Mouse (Mus musculus) erythroblast, adult 5-6 weeks (primary cell): ENCODE results near the gene Polr2e. TPM values are rescaled to one million over a fixed set of nuclear protein-coding genes. Genes with fewer than 3 reads are reported as not detected.

Source experiments
- ATAC-seq: replicated peaks from 2 replicates; pipeline ENCODE4 v1.8.0; 2016; ENCODE audit warnings: moderate number of reproducible peaks, mild to moderate bottlenecking, moderate TSS enrichment, inconsistent platforms; ENCODE audit not compliant: poor library complexity, low FRiP score, severe bottlenecking
- total RNA-seq, 2 experiments: library from RNA; stranded (forward) in 1 of 2; stranded (reverse) in 1 of 2; fragments of 150-400 nt in 1 of 2; fragments of 200-764, 138-1000 nt in 1 of 2; gene quantifications; 2 replicates each; pipeline versions ENCODE4 v1.2.3 to v1.2.4; 2015 to 2017; ENCODE audit warnings: low replicate concordance in 2 of 2

Polr2e gene
- total RNA-seq (2015; ENCODE audit: low replicate concordance): 23.6 and 33.4 TPM in 2 replicates
- total RNA-seq (2017; ENCODE audit: low replicate concordance): 4.5 and 9.9 TPM in 2 replicates

- ATAC-seq: peak; percentile 88
Observed at GRCm38 (mm10) chr10:80039559-80039979, at the start of gene Polr2e. Polr2e (minus strand) TSS chr10:80039795.

DNA sequence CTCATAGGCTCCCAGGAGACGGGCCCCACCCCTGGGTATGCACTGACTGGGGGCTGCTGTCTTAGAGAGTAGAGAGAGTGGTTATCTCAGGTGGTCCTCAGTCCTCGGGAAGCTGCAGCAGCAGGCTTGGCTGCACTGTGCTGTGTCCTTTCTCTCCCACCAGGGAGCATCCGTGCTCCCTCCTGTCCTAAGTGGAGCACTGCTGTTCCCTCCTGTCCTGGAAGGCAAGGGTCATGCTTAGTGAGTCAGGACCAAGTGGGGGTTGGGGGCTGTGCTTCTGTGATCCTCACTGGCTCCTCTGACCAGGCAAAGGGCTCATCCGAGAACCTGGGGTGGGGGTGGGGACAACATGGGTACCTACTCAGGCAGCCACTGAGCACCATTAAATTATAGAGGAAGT lies 49.6 kb upstream of the Polr2e start:
- ATAC-seq: no peak

DNA sequence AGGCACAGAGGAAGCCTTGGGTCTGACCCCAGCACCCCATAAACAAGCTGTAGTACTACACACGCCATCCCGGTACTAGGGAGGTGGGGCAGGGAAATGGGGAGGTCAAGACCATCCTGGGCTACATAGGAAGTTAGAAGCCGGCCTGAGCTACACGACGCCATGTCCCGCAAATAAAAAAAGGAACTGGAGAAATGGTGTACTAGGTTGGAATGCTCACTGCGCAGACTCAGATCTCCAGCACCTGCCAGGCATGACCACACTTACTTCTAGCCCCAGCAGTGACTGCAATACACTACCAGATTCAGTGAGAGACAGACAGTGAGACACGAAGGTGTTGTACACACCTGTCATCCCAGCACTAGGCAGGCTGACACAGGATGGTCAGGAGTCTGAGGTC lies 47.9 kb upstream of the Polr2e start:
- no peak for ATAC-seq

DNA sequence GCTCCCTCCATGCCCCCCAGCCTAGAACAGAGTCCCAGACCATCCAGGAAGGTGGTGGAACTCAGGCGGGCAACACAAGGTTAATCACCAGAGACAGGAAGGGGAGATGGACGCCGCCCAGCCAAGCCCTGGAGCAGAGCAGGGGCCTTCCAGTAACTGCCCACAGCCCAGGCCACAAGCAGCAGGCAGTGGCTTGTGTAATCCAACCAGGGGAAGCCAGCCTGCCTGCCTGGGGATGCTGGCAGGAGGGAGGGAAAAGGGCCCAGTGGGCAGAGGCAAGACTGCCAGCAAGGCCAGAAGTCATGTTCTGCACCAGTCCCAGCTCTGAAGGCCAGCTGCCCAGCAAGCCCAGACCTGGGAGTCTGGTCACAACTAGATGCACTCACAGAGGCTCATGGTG lies 47.3 kb upstream of the Polr2e start:
- ATAC-seq: no peak

DNA sequence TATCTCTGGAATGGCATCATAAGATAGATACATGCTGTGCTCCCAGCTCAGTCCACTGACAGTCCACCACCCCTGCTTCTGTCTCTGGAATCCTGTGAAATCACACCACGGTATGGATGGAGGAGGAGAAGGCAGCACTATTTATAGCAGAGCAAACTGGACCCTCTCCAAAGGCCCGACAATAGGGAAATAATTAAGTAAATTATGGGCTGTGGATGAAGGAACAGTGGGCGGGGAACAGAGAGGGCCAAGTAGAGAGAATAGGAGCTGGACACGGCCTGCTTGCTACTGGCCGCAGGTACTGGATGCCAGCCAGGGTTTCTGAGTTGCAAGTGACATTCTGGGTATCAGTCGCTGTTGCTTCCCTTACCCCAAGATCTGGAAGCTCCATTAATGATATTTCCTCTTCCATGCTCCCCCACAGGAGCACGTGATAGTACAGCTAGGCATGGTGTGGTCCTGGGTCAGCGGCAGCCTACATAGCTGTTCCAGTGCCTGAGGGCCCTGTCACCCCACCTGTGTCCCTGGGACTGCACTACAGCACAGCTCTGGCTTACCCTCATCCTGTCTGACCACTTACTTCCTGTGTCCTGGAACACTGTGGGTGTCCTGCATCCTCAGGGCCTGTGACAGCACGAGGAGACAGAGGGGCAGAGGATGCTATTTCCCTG lies 45.4 kb upstream of the Polr2e start:
- no peak for ATAC-seq

GRCm38 (mm10) chr10:80081075-80081474 lies 41.5 kb upstream of the Polr2e start:
- peak; percentile 85 for ATAC-seq

GRCm38 (mm10) chr10:80080396-80081070 lies 40.9 kb upstream of the Polr2e start:
- peak; percentile 78 for ATAC-seq

DNA sequence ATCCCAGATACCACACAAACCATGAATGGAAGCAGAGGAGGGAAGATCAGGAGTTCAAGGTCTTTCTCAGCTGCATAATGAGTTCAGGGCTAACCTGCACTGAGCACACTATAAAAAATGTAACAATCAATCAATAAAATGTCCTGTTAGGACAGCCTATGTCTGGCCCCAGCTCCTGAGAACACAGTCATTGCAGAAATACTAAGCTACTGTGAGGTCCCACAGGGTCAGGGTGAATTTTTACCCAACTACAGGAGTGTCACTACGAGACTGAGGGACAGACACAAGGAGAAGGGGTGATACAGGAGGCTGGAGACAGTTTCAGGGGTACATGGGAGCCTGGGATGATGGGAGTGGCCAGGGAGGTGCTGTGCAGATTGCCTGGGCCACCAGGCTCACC lies 38.8 kb upstream of the Polr2e start:
- no peak for ATAC-seq

DNA sequence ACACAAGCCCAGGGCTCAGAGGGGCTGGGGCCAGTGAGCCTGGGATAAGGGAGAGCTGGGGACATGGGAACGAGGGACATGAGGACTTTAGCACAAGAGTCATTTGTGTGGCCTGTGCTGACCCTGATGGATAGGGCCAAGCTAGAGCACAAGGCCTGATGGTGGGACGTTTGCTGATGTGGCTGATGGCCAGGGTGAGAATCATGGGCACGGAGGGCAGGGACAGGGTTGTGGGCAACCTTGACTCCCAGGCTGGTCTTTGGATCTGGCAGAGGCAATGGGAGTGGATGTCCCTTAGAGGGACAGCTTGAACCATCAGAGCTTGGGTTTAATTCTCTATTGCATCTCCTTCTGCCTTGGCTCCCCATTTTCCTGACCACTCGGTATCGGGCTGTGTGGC lies 37.7 kb upstream of the Polr2e start:
- ATAC-seq: no peak

DNA sequence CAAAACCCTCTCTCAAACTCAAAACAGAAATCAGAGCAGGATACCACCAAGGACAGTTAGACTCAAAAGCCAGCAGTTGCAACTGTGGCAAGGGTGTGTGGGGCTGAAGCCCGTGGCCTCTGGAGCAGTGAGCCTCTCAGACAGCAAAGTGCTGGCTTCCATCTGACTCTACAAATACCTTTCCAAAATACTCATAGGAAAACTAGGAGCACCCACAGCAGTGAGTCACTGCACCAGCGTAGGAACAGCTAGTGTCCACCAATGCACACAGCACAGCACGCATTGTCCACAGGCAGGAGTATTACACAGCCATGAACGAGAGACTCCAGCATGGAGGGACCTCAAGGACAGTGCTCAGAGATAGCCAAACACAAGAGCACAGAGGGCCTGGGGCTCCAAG lies 36.8 kb upstream of the Polr2e start:
- ATAC-seq: no peak

DNA sequence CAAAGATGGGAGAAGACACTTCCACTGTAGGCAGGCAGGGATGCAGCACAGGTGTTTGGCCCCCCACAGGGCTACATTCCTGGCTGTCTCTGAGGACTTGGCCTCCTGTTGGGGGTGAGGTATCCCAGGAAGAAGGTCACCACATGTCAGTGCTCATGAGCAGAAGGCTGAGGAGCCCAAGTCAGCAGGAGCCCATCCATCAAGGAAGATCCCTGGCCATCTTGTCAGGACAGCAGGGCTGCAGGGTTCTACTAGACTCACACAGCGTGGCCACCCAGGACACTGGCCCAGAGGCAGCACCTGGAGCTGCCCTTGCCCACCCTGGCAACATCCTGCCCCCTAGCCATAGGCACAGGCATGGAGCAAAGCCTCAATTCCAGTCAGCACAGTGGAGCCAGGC lies 36.3 kb upstream of the Polr2e start:
- no peak for ATAC-seq

DNA sequence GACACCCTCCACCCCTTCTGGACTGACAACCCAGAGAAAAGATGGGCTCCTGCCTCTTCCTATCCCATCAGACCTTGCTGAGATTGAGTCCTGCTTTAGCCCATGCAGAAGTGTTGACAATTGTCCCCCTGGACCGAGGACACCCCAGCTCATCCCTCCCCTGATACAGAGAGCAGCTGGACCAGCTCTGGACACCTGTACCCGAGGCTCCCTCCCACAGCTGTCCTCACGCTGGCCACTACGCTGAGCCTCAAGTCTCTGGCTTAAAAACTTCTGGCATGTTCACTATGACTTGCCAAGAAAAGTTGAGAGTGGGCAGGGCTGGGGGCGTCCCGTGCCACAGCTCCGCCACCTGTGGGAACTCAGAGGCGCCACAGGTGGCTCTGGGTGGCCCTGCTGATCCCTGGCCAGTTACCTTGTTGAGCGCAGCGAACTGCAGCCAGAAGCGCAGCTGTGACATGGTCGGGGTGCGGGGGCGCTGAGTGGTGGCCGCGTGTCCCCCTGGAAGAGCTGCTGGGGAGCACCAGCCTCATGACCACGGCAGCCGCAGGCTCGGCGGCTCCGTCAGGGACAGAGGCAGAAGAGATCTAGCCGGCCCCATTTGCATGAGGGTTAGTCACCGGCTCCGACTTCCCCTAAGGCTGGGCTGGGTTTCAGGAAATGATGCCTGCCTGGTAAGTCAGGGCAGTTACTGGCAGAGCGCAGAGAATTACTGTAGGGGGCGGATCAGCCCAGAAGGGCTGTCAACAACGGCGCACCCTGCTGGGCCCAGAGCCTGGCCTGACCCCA lies 35.4 kb upstream of the Polr2e start:
- ATAC-seq: no peak

- ATAC-seq: no peak
Observed at GRCm38 (mm10) chr10:80072623-80073489, 33.3 kb upstream of the Polr2e start.

DNA sequence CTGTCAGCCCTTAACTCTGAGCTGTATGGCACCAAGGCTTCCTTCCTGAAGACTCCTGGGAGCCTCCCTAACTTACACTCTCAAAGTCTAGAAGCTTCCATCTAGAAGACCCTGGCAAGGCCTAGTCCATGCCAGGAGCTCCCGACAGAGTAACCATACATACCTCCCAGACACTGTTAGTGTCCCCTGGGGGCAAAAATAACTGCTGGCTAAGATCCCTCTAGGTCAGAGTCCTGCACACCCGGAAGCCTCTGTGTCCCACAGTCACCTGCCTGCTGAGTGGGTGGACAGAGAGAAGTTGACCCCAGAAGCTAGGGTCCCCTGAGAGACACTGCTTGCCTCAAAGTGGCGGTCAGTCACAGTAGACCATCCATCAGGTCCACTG lies 31.9 kb upstream of the Polr2e start:
- ATAC-seq: no peak

- ATAC-seq: peak; percentile 70
Observed at GRCm38 (mm10) chr10:80070837-80071515, 31.4 kb upstream of the Polr2e start.

DNA sequence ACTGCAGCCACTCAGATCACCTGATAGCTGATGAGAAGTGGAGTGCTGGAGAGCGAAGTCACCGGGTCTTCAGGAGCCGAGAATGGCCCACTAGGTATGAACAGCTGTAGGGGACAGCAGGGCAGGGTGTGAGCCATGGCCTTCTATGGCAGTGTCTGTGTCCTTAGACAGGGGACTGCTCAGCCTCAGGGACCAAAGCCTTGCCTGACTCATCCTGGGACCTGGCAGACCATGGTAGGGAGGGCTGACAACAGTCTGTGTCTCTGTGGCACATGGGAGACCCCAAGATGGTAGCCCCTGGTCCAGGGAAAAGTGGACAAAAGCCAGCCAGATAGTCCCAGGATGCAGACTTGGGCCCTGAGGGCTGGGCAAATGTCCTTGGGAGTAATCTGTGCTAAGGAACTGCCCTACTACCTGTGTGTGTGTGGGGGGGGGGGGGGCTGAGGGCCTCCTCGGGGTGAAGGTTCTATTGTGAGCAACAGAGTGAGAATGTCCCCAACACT lies 30.4 kb upstream of the Polr2e start:
- no peak for ATAC-seq

GRCm38 (mm10) chr10:80069251-80069650 lies 29.7 kb upstream of the Polr2e start:
- ATAC-seq: no peak

DNA sequence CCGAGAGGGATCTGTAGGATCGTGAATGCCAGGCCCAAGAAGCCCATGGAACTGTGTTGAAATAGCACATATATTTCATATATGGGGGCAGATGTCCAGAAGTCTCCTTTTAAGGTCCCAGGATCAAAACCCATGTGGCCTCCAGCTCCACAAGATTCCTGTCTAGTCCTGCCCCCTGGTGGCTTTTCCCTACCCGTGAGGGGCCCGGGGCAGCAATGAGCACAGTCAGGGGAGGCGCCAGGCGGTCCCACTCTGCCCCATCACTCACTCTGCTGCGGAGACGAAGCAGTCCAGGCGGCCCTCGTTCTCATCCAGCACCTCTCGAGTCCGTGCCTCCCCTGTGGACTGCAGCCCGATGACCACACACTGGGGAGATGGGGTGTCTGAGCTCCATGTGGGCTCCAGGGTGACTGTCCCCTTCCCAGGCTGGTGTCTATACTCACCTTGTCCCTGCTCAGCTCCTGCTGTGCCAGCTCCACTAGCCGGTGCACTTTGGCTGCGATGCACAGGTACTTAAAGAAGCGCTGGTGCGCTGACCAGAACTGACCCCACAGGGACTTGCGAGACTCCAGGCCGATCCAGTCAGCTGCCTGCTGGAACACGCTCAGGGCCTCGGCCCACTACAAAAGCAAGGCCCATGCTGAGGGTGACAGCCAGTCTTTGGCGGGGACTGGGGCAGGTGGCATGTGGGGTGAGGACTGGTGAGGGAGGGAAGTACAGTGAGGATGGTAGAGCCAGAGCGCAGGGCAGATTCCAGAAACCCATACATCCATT lies 24.5 kb upstream of the Polr2e start:
- no peak for ATAC-seq
